Mouse (Mus musculus) stomach, postnatal 0 days (tissue): Measurements from ENCODE around the gene Nfib. TPM values are rescaled to one million over a fixed set of nuclear protein-coding genes. Genes with fewer than 3 reads are reported as not detected.

Experiments used
- ATAC-seq: fragments of 200-750 bp; cut with Nextera tagmentation; 2 replicates; pipeline ENCODE4 v1.8.0; 2017; ENCODE audit not compliant: low FRiP score, low TSS enrichment
- DNase-seq: peaks from one replicate; pipeline ENCODE4 v3.0.0-alpha.2; 2016; ENCODE audit warnings: low spot score
- H3K27ac ChIP-seq: fragments of 300-500 bp; sonication (generic); replicated peaks from 2 replicates; pipeline ENCODE4 v1.5.1; 2014; ENCODE audit warnings: mild to moderate bottlenecking, control low read depth
- H3K27me3 ChIP-seq: fragments of 300-500 bp; sonication (generic); 2 replicates; pipeline ENCODE4 v1.6.1; 2014; ENCODE audit warnings: low read length; ENCODE audit not compliant: control insufficient read depth, insufficient read depth
- H3K36me3 ChIP-seq: fragments of 300-500 bp; sonication (generic); 2 replicates; pipeline ENCODE4 v1.6.1; 2014; ENCODE audit warnings: low read length, mixed read lengths; ENCODE audit not compliant: control insufficient read depth, insufficient read depth
- H3K4me1 ChIP-seq: fragments of 300-500 bp; sonication (generic); replicated peaks from 2 replicates; pipeline ENCODE4 v1.6.1; 2014; ENCODE audit warnings: antibody characterized with exemption; ENCODE audit not compliant: control insufficient read depth, insufficient read depth
- H3K4me2 ChIP-seq: fragments of 300-500 bp; sonication (generic); replicated peaks from 2 replicates; pipeline ENCODE4 v1.6.1; 2014; ENCODE audit warnings: low read depth, mild to moderate bottlenecking, control low read depth, moderate library complexity
- H3K4me3 ChIP-seq: fragments of 300-500 bp; sonication (generic); 2 replicates; pipeline ENCODE4 v1.5.1; 2014; ENCODE audit warnings: low read depth, low read length, control low read depth
- H3K9ac ChIP-seq: fragments of 300-500 bp; sonication (generic); 2 replicates; pipeline ENCODE4 v1.6.1; 2014; ENCODE audit warnings: mild to moderate bottlenecking, low read length, control low read depth, mixed read lengths
- H3K9me3 ChIP-seq: fragments of 300-500 bp; sonication (generic); 2 replicates; pipeline ENCODE4 v1.6.1; 2016; ENCODE audit warnings: low read length; ENCODE audit not compliant: control insufficient read depth
- CTCF ChIP-seq: IDR thresholded peaks from 2 replicates; pipeline ENCODE4 v1.5.1; 2016; ENCODE audit warnings: antibody characterized with exemption, low read depth, mild to moderate bottlenecking, moderate library complexity
- EP300 ChIP-seq: optimal IDR thresholded peaks from 2 replicates; pipeline ENCODE3; 2016; ENCODE audit warnings: antibody characterized with exemption
- WGBS: fragments of 180-500 bp; shearing (Covaris S2); extraction: QIAGEN DNeasy Blood & Tissue Kit; methylation state at CpG from one replicate; pipeline ENCODE4 v1.1.7; 2014; 5-methylcytosine and 5-hydroxymethylcytosine counted together
- polyA plus RNA-seq: library from polyadenylated mRNA; unstranded; fragments of >200 nt; fragmentation: Nextera tagmentation; extraction: Ambion mirVana; gene quantifications from 2 replicates; pipeline ENCODE4 v1.2.1, GENCODE M21; 2015

The Nfib gene
- polyA plus RNA-seq, 1 experiment from 2014 or later = 19.9 TPM

- Histone ChIP-seq H3K9me3 (no peaks in the 10 kb centered on the region), H3K27me3 (no peaks in the 10 kb centered on the region), H3K27ac (no peak overlapping the region), H3K4me3 (no peak overlapping the region), H3K9ac (no peak overlapping the region), H3K36me3 (no peaks in the 10 kb centered on the region), H3K4me1 (no peaks in the 10 kb centered on the region), H3K4me2 (no peak overlapping the region)
- TF ChIP-seq EP300 (no peak), CTCF (peak; percentile 84)
- ATAC-seq (0 out of 2 replicates have a peak, but pooled peaks have one; percentile 38), DNase-seq (peak; percentile 39)
- 53% methylated on average over 6 of the region's 6 CpGs for WGBS
These were observed 62.4 kb downstream of the Nfib start for GRCm38 (mm10) chr4:82643022-82643733.

GRCm38 (mm10) chr4:82641066-82641680 lies 64.4 kb downstream of the Nfib start:
- H3K4me1 ChIP-seq = no peaks in the 10 kb centered on the region
- H3K27ac ChIP-seq = no peak overlapping the region
- DNase-seq (no peak), ATAC-seq (no peak)
- no peaks in the 10 kb centered on the region for H3K9me3 ChIP-seq
- no peak overlapping the region for H3K9ac ChIP-seq
- 72% methylated on average over 5 of the region's 5 CpGs for WGBS
- no peak overlapping the region for H3K4me2 ChIP-seq
- H3K4me3 ChIP-seq = no peak overlapping the region
- no peaks in the 10 kb centered on the region for H3K27me3 ChIP-seq
- TF ChIP-seq CTCF (no peak), EP300 (no peak)
- H3K36me3 ChIP-seq = no peaks in the 10 kb centered on the region

- 95% methylated on average over 9 of the region's 9 CpGs for WGBS
- Histone ChIP-seq H3K4me3 (no peak overlapping the region), H3K9ac (no peak overlapping the region), H3K4me2 (no peak overlapping the region), H3K4me1 (no peaks in the 10 kb centered on the region), H3K36me3 (no peaks in the 10 kb centered on the region), H3K27me3 (no peaks in the 10 kb centered on the region), H3K27ac (no peak overlapping the region), H3K9me3 (no peaks in the 10 kb centered on the region)
- no peak for DNase-seq
- TF ChIP-seq EP300 (no peak), CTCF (no peak)
- no peak for ATAC-seq
These were observed 67.3 kb downstream of the Nfib start for GRCm38 (mm10) chr4:82638251-82638650.

- no peak for TF ChIP-seq CTCF
- Histone ChIP-seq H3K27ac (no peak overlapping the region), H3K36me3 (no peaks in the 10 kb centered on the region), H3K9ac (no peak overlapping the region), H3K27me3 (no peaks in the 10 kb centered on the region), H3K4me2 (no peak overlapping the region), H3K4me3 (no peak overlapping the region), H3K9me3 (no peaks in the 10 kb centered on the region), H3K4me1 (no peaks in the 10 kb centered on the region)
- WGBS = 81% methylated on average over 4 of the region's 4 CpGs
- ATAC-seq = no peak
- DNase-seq = no peak
These were observed 67.9 kb downstream of the Nfib start for GRCm38 (mm10) chr4:82637633-82638032.

GRCm38 (mm10) chr4:82636658-82637057 lies 68.9 kb downstream of the Nfib start:
- WGBS = 68% methylated on average over 5 of the region's 5 CpGs

GRCm38 (mm10) chr4:82635881-82636280 lies 69.7 kb downstream of the Nfib start:
- Histone ChIP-seq H3K36me3 (no peaks in the 10 kb centered on the region), H3K4me1 (no peaks in the 10 kb centered on the region), H3K27ac (no peak overlapping the region), H3K9ac (no peak overlapping the region), H3K4me2 (no peak overlapping the region), H3K27me3 (no peaks in the 10 kb centered on the region), H3K4me3 (no peak overlapping the region), H3K9me3 (no peaks in the 10 kb centered on the region)
- TF ChIP-seq EP300 (no peak), CTCF (no peak)
- DNase-seq (no peak), ATAC-seq (no peak)
- WGBS = 43% methylated on average over 5 of the region's 5 CpGs

More at GRCm38 (mm10) chr4:82636658-82637057, 68.9 kb downstream of the Nfib start:
- H3K4me2 ChIP-seq = no peak overlapping the region
- no peaks in the 10 kb centered on the region for H3K27me3 ChIP-seq
- H3K9me3 ChIP-seq = no peaks in the 10 kb centered on the region
- no peak for TF ChIP-seq EP300
- TF ChIP-seq CTCF = no peak
- no peak overlapping the region for H3K9ac ChIP-seq
- ATAC-seq (no peak), DNase-seq (no peak)
- no peaks in the 10 kb centered on the region for H3K4me1 ChIP-seq
- H3K36me3 ChIP-seq = no peaks in the 10 kb centered on the region
- H3K27ac ChIP-seq = no peak overlapping the region
- no peak overlapping the region for H3K4me3 ChIP-seq
